Mouse (Mus musculus) midbrain, embryonic 12.5 days (tissue): ENCODE results near the gene Ino80d. TPM values are rescaled to one million over a fixed set of nuclear protein-coding genes. Genes with fewer than 3 reads are reported as not detected.

Experiments used
- microRNA-seq: library from miRNA; unstranded; fragments of <30 nt; microRNA quantifications from one replicate; pipeline ENCODE4, GENCODE M21; 2017
- polyA plus RNA-seq: library from polyadenylated mRNA; unstranded; fragments of >200 nt; fragmentation: Nextera tagmentation; extraction: Ambion mirVana; gene quantifications from 2 replicates; pipeline ENCODE4 v1.2.1, GENCODE M21; 2016

Gene Ino80d
- polyA plus RNA-seq, 1 experiment from 2014 or later: 11.8 TPM

Small RNA genes within 50 kb of the gene (microRNA-seq; reads per million reads assigned to microRNA genes)
- not detected for gene Gm24557
- not detected for gene Gm44468

Other genes with a start within 250 kb of the Ino80d start
- gene Eef1b2, start 62.2 kb upstream of the Ino80d start, polyA plus RNA-seq: 359 and 380 TPM in 2 replicates
- 128 and 133 TPM in 2 replicates for gene Ndufs1, start 62.2 kb upstream of the Ino80d start, polyA plus RNA-seq
- 0.15 and 0.20 TPM in 2 replicates for gene Gpr1, start 99.9 kb upstream of the Ino80d start, polyA plus RNA-seq
- gene Zdbf2, start 158.6 kb upstream of the Ino80d start, polyA plus RNA-seq: 30.9 and 40.2 TPM in 2 replicates